Mouse (Mus musculus) spleen, postnatal 4 days (tissue): ENCODE results near the gene Olfr837.
"Not testable (repeated sequence)": the region's sequence is repeated elsewhere in the genome, so short reads cannot be mapped to it uniquely, and the experiment has no call there.

Source experiments
- DNase-seq, 2 experiments: peaks; one replicate each; pipeline ENCODE4 v3.0.0; 2022; ENCODE audit warnings: low spot score in 2 of 2

Gene Olfr837

GRCm38 (mm10) chr9:19136017-19136416, at the start of gene Olfr837:
Gene Olfr837, plus strand, starts transcription at chr9:19136317.
- no peak for DNase-seq

GRCm38 (mm10) chr9:19092889-19093753, 43.0 kb upstream of the Olfr837 start:
- not testable (repeated sequence) for DNase-seq

GRCm38 (mm10) chr9:19097286-19097685, 38.8 kb upstream of the Olfr837 start:
- DNase-seq: no peak

- no peak for DNase-seq
Measured at GRCm38 (mm10) chr9:19120082-19120481, 16.0 kb upstream of the Olfr837 start, which contains the start of gene Olfr836. Gene Olfr836, plus strand, starts transcription at chr9:19120382.

GRCm38 (mm10) chr9:19177212-19177611, 41.1 kb downstream of the Olfr837 start, which contains the start of gene Olfr839-ps1:
Gene Olfr839-ps1, minus strand, starts transcription at chr9:19177312.
- DNase-seq: no peak
